Mouse (Mus musculus): ENCODE measurements around the gene Scn9a. TPM values are rescaled to one million over a fixed set of nuclear protein-coding genes. Genes with fewer than 3 reads are reported as not detected.

The Scn9a gene
- polyA plus RNA-seq, 1 experiment: not detected

GRCm38 (mm10) chr2:66465484-66465883 lies 169.3 kb downstream of the Scn9a start:
- H3K27me3 ChIP-seq (replicated peaks): no peaks in the 10 kb centered on the region
- H3K9me3 ChIP-seq: peaks cover 6% of the 10 kb centered on the region
- no peaks in the 10 kb centered on the region for H3K36me3 ChIP-seq (replicated peaks; ENCODE audit: low read length)
- H3K4me3 ChIP-seq (replicated peaks): no peak overlapping the region
- no peaks in the 10 kb centered on the region for H3K4me1 ChIP-seq
- no peak for TF ChIP-seq FLI1 (IDR thresholded peaks at IDR 0.05; ENCODE audit: low read length)
- TF ChIP-seq GATA1 (IDR thresholded peaks at IDR 0.05; ENCODE audit: borderline replicate concordance, low read length): no peak

DNA sequence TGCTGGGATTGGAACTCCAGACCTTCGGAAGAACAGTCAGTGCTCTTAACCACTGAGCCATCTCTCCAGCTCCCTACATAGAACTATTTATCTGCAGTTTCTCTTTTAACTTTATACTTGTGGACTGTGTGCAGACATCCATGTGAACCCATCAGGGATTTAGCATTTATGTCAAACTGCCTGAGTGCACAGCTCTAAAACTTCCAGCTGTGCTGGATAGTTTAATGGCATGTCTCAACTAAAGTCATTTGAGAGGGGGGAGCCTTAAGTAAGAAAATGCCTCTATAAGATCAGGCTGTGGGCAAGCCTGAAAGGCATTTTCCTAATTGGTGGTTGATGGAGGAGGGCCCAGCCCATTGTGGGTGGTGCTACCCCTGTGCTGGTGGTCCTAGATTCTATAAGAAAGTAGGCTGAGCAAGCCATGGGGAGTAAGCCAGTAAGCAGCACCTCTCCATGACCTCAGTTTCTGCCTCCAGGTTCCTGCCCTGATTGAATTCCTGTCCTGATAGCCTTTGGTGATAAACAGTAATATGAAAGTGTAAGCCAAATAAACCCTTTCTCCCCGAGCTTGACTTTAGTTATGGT lies 169.8 kb downstream of the Scn9a start:
- no peak for TF ChIP-seq GATA1 (IDR thresholded peaks at IDR 0.05; ENCODE audit: borderline replicate concordance, low read length)
- TF ChIP-seq FLI1 (IDR thresholded peaks at IDR 0.05; ENCODE audit: low read length): no peak
- no peaks in the 10 kb centered on the region for H3K36me3 ChIP-seq (replicated peaks; ENCODE audit: low read length)
- no peaks in the 10 kb centered on the region for H3K4me1 ChIP-seq
- no peaks in the 10 kb centered on the region for H3K27me3 ChIP-seq (replicated peaks)
- H3K9me3 ChIP-seq: peaks cover 6% of the 10 kb centered on the region
- H3K4me3 ChIP-seq (replicated peaks): no peak overlapping the region

GRCm38 (mm10) chr2:66463916-66464315 lies 170.8 kb downstream of the Scn9a start:
- H3K36me3 ChIP-seq (replicated peaks; ENCODE audit: low read length): no peaks in the 10 kb centered on the region
- no peak overlapping the region for H3K4me3 ChIP-seq (replicated peaks)
- no peaks in the 10 kb centered on the region for H3K27me3 ChIP-seq (replicated peaks)
- peaks cover 6% of the 10 kb centered on the region for H3K9me3 ChIP-seq
- no peak for TF ChIP-seq GATA1 (IDR thresholded peaks at IDR 0.05; ENCODE audit: borderline replicate concordance, low read length)
- no peak for TF ChIP-seq FLI1 (IDR thresholded peaks at IDR 0.05; ENCODE audit: low read length)
- H3K4me1 ChIP-seq: no peaks in the 10 kb centered on the region

DNA sequence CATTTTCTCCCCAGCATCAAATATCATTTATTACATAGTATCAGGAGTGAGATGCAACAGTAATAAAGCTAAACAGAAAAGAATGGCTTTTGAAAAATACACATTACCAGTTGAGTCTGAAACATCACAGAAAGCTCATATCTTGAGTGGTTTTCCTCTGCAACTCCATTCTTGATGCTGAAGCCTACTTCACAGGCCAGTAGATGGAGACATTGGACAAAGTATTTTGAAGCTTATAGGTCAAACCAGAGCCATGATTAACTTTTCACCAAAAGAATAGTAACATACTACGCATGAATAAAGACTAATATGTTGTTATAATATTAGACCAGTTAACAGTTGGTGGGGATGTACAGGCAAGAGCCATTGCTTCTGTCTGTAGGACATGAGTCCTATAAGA lies 172.3 kb downstream of the Scn9a start:
- TF ChIP-seq FLI1 (IDR thresholded peaks at IDR 0.05; ENCODE audit: low read length) (no peak), GATA1 (IDR thresholded peaks at IDR 0.05; ENCODE audit: borderline replicate concordance, low read length) (no peak)
- H3K4me3 ChIP-seq (replicated peaks): no peak overlapping the region
- no peaks in the 10 kb centered on the region for H3K4me1 ChIP-seq

GRCm38 (mm10) chr2:66440711-66441110 lies 194.1 kb downstream of the Scn9a start, which contains the start of gene Scn1a:
Gene Scn1a, minus strand, starts transcription at chr2:66440840.
- TF ChIP-seq FLI1 (IDR thresholded peaks at IDR 0.05; ENCODE audit: low read length): no peak
- no peak for TF ChIP-seq GATA1 (IDR thresholded peaks at IDR 0.05; ENCODE audit: borderline replicate concordance, low read length)
- Histone ChIP-seq H3K4me3 (replicated peaks) (no peak within 1 kb of the TSS), H3K36me3 (replicated peaks; ENCODE audit: low read length) (no peaks in the 10 kb centered on the region), H3K9me3 (peaks cover 6% of the 10 kb centered on the region; the same call in 1 of the 2 replicates), H3K27me3 (replicated peaks) (peaks cover 10% of the 10 kb centered on the region), H3K4me1 (no peaks in the 10 kb centered on the region)

More for the DNA sequence above, 172.3 kb downstream of the Scn9a start:
- Histone ChIP-seq H3K27me3 (replicated peaks) (no peaks in the 10 kb centered on the region), H3K36me3 (replicated peaks; ENCODE audit: low read length) (no peaks in the 10 kb centered on the region), H3K9me3 (peaks cover 6% of the 10 kb centered on the region; the same call in 1 of the 2 replicates)

- Histone ChIP-seq H3K27me3 (replicated peaks) (peaks cover 10% of the 10 kb centered on the region), H3K4me1 (no peaks in the 10 kb centered on the region), H3K9me3 (peaks cover 6% of the 10 kb centered on the region; the same call in 1 of the 2 replicates), H3K36me3 (replicated peaks; ENCODE audit: low read length) (no peaks in the 10 kb centered on the region), H3K4me3 (replicated peaks) (no peak overlapping the region)
- TF ChIP-seq FLI1 (IDR thresholded peaks at IDR 0.05; ENCODE audit: low read length): no peak
- TF ChIP-seq GATA1 (IDR thresholded peaks at IDR 0.05; ENCODE audit: borderline replicate concordance, low read length): no peak
Observed at GRCm38 (mm10) chr2:66439764-66440471, 194.8 kb downstream of the Scn9a start.

DNA sequence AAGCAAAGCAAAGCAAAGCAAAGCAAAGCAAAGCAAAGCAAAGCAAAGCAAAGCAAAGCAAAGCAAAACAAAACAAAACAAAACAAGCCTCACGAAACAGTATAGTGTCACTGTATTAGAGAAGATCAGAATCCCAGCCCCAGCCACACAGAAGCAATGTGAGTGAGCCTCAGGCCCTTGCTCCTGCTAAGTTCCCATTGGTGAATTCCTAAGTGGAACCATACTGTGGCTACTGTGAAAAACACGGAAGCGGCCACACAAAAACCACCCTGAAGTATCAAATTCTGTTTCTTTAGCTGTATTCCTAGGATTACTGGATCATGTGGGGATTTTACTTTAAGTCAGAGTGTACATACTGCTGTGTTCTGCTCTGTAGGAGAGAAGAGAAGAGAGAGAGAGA lies 198.5 kb downstream of the Scn9a start:
- Histone ChIP-seq H3K4me3 (replicated peaks) (no peak overlapping the region), H3K36me3 (replicated peaks; ENCODE audit: low read length) (no peaks in the 10 kb centered on the region), H3K27me3 (replicated peaks) (peaks cover 10% of the 10 kb centered on the region), H3K9me3 (peaks cover 6% of the 10 kb centered on the region; the same call in 1 of the 2 replicates), H3K4me1 (no peaks in the 10 kb centered on the region)
- no peak for TF ChIP-seq GATA1 (IDR thresholded peaks at IDR 0.05; ENCODE audit: borderline replicate concordance, low read length)
- TF ChIP-seq FLI1 (IDR thresholded peaks at IDR 0.05; ENCODE audit: low read length): no peak

Other genes starting within 250 kb of the Scn9a start
- 0.06 TPM in 1 of 2 replicates, not detected in the other for gene Scn1a, start 194.1 kb downstream of the Scn9a start, polyA plus RNA-seq (2012; ENCODE audit: insufficient read depth, low replicate concordance)
- not detected in 2 replicates for gene Scn7a, start 150.0 kb upstream of the Scn9a start, polyA plus RNA-seq (2012; ENCODE audit: insufficient read depth, low replicate concordance)